Mouse (Mus musculus): Measurements from ENCODE around the gene Nedd9. TPM values are rescaled to one million over a fixed set of nuclear protein-coding genes. Genes with fewer than 3 reads are reported as not detected.

The Nedd9 gene
- polyA plus RNA-seq, 1 experiment from 2014 or later: 12.4 TPM

GRCm38 (mm10) chr13:41466616-41467015, 20.5 kb downstream of the Nedd9 start:
- Histone ChIP-seq H3K4me3 (replicated peaks) (no peak overlapping the region), H3K9me3 (replicated peaks) (no peaks in the 10 kb centered on the region), H3K27me3 (replicated peaks) (no peaks in the 10 kb centered on the region), H3K9ac (replicated peaks) (no peak overlapping the region), H3K27ac (replicated peaks) (no peak overlapping the region), H3K4me2 (no peak overlapping the region), H3K36me3 (no peaks in the 10 kb centered on the region), H3K4me1 (no peaks in the 10 kb centered on the region)
- WGBS: 84% methylated on average over 4 of the region's 4 CpGs
- ATAC-seq (ENCODE audit: low FRiP score): no peak

- H3K4me2 ChIP-seq: no peak overlapping the region
- H3K4me1 ChIP-seq: no peaks in the 10 kb centered on the region
- WGBS: 87% methylated on average over 1 of the region's 1 CpGs
- H3K9me3 ChIP-seq (replicated peaks): no peaks in the 10 kb centered on the region
- no peaks in the 10 kb centered on the region for H3K36me3 ChIP-seq
- no peak overlapping the region for H3K27ac ChIP-seq (replicated peaks)
- H3K9ac ChIP-seq (replicated peaks): no peak overlapping the region
- H3K4me3 ChIP-seq (replicated peaks): no peak overlapping the region
- ATAC-seq (ENCODE audit: low FRiP score): no peak
- no peaks in the 10 kb centered on the region for H3K27me3 ChIP-seq (replicated peaks)
These were observed 21.0 kb downstream of the Nedd9 start for GRCm38 (mm10) chr13:41466191-41466590.

- Histone ChIP-seq H3K4me2 (no peak overlapping the region), H3K4me1 (peaks cover 3% of the 10 kb centered on the region; the same call in 1 of the 2 replicates), H3K27me3 (replicated peaks) (no peaks in the 10 kb centered on the region), H3K9ac (replicated peaks) (no peak overlapping the region), H3K9me3 (replicated peaks) (no peaks in the 10 kb centered on the region), H3K27ac (replicated peaks) (no peak overlapping the region), H3K36me3 (no peaks in the 10 kb centered on the region), H3K4me3 (replicated peaks) (no peak overlapping the region)
- WGBS: 76% methylated on average over 3 of the region's 3 CpGs
- ATAC-seq (ENCODE audit: low FRiP score): no peak
These were observed 25.7 kb downstream of the Nedd9 start for GRCm38 (mm10) chr13:41461418-41461817.

GRCm38 (mm10) chr13:41459683-41460286, 27.4 kb downstream of the Nedd9 start:
- Histone ChIP-seq H3K27ac (replicated peaks) (no peak overlapping the region), H3K9ac (replicated peaks) (no peak overlapping the region), H3K9me3 (replicated peaks) (no peaks in the 10 kb centered on the region), H3K4me2 (no peak overlapping the region), H3K4me1 (peaks cover 3% of the 10 kb centered on the region; the same call in 1 of the 2 replicates), H3K27me3 (replicated peaks) (no peaks in the 10 kb centered on the region), H3K4me3 (replicated peaks) (no peak overlapping the region), H3K36me3 (no peaks in the 10 kb centered on the region)
- WGBS: 90% methylated on average over 3 of the region's 3 CpGs
- no peak for ATAC-seq (ENCODE audit: low FRiP score)

GRCm38 (mm10) chr13:41458709-41459108, 28.5 kb downstream of the Nedd9 start:
- H3K27me3 ChIP-seq (replicated peaks): no peaks in the 10 kb centered on the region
- H3K4me3 ChIP-seq (replicated peaks): no peak overlapping the region
- H3K36me3 ChIP-seq: no peaks in the 10 kb centered on the region
- no peaks in the 10 kb centered on the region for H3K9me3 ChIP-seq (replicated peaks)
- no peak overlapping the region for H3K9ac ChIP-seq (replicated peaks)
- WGBS: 25% methylated on average over 2 of the region's 2 CpGs
- ATAC-seq (ENCODE audit: low FRiP score): no peak
- H3K4me2 ChIP-seq: no peak overlapping the region
- H3K27ac ChIP-seq (replicated peaks): no peak overlapping the region
- H3K4me1 ChIP-seq: peaks cover 4% of the 10 kb centered on the region; the same call in 1 of the 2 replicates

- Histone ChIP-seq H3K4me2 (no peak overlapping the region), H3K36me3 (no peaks in the 10 kb centered on the region), H3K4me1 (peaks cover 6% of the 10 kb centered on the region; the same call in 1 of the 2 replicates), H3K9me3 (replicated peaks) (no peaks in the 10 kb centered on the region), H3K4me3 (replicated peaks) (no peak overlapping the region), H3K27ac (replicated peaks) (no peak overlapping the region), H3K27me3 (replicated peaks) (no peaks in the 10 kb centered on the region), H3K9ac (replicated peaks) (no peak overlapping the region)
- ATAC-seq (ENCODE audit: low FRiP score): no peak
- whole genome bisulfite sequencing: 89% methylated on average over 10 of the region's 10 CpGs
These were observed 29.3 kb downstream of the Nedd9 start for GRCm38 (mm10) chr13:41457798-41458390.

GRCm38 (mm10) chr13:41457030-41457797, 29.9 kb downstream of the Nedd9 start:
- Histone ChIP-seq H3K9me3 (replicated peaks) (no peaks in the 10 kb centered on the region), H3K4me3 (replicated peaks) (no peak overlapping the region), H3K9ac (replicated peaks) (no peak overlapping the region), H3K27ac (replicated peaks) (no peak overlapping the region), H3K27me3 (replicated peaks) (no peaks in the 10 kb centered on the region), H3K4me2 (no peak overlapping the region), H3K36me3 (no peaks in the 10 kb centered on the region), H3K4me1 (peaks cover 6% of the 10 kb centered on the region; the same call in 1 of the 2 replicates)
- ATAC-seq (ENCODE audit: low FRiP score): no peak
- WGBS: 67% methylated on average over 7 of the region's 7 CpGs

- no peak overlapping the region for H3K27ac ChIP-seq (replicated peaks)
- no peaks in the 10 kb centered on the region for H3K36me3 ChIP-seq
- H3K4me2 ChIP-seq: no peak overlapping the region
- H3K4me3 ChIP-seq (replicated peaks): no peak overlapping the region
- no peak for ATAC-seq (ENCODE audit: low FRiP score)
- H3K9me3 ChIP-seq (replicated peaks): no peaks in the 10 kb centered on the region
- 78% methylated on average over 14 of the region's 14 CpGs for WGBS
- H3K4me1 ChIP-seq: peaks cover 6% of the 10 kb centered on the region; the same call in 1 of the 2 replicates
- H3K27me3 ChIP-seq (replicated peaks): no peaks in the 10 kb centered on the region
- H3K9ac ChIP-seq (replicated peaks): no peak overlapping the region
These were observed 30.7 kb downstream of the Nedd9 start for GRCm38 (mm10) chr13:41456292-41457029.

- Histone ChIP-seq H3K4me1 (peaks cover 6% of the 10 kb centered on the region; the same call in 1 of the 2 replicates), H3K9ac (replicated peaks) (no peak overlapping the region), H3K4me3 (replicated peaks) (no peak overlapping the region), H3K27ac (replicated peaks) (no peak overlapping the region), H3K9me3 (replicated peaks) (no peaks in the 10 kb centered on the region), H3K27me3 (replicated peaks) (no peaks in the 10 kb centered on the region), H3K36me3 (no peaks in the 10 kb centered on the region), H3K4me2 (no peak overlapping the region)
- ATAC-seq (ENCODE audit: low FRiP score): no peak
- 77% methylated on average over 15 of the region's 15 CpGs for WGBS
These were observed 33.7 kb downstream of the Nedd9 start for GRCm38 (mm10) chr13:41453227-41454193.

- no peaks in the 10 kb centered on the region for H3K27me3 ChIP-seq (replicated peaks)
- H3K4me1 ChIP-seq: peaks cover 7% of the 10 kb centered on the region; the same call in 1 of the 2 replicates
- WGBS: 77% methylated on average over 6 of the region's 6 CpGs
- ATAC-seq (ENCODE audit: low FRiP score): no peak
- no peak overlapping the region for H3K4me3 ChIP-seq (replicated peaks)
- H3K4me2 ChIP-seq: no peak overlapping the region
- H3K36me3 ChIP-seq: no peaks in the 10 kb centered on the region
- no peak overlapping the region for H3K27ac ChIP-seq (replicated peaks)
- H3K9ac ChIP-seq (replicated peaks): no peak overlapping the region
- H3K9me3 ChIP-seq (replicated peaks): no peaks in the 10 kb centered on the region
These were observed 36.3 kb downstream of the Nedd9 start for GRCm38 (mm10) chr13:41450821-41451220.

All from neural tube, embryonic 15.5 days (tissue).